Mouse (Mus musculus) midbrain, embryonic 14.5 days (tissue): Measurements from ENCODE around the gene En1. TPM values are rescaled to one million over a fixed set of nuclear protein-coding genes. Genes with fewer than 3 reads are reported as not detected.

ENCODE experiments used
- ATAC-seq: fragments of 200-750 bp; cut with Nextera tagmentation; 2 replicates; pipeline ENCODE4 v1.8.0; 2017; ENCODE audit warnings: moderate number of reproducible peaks, moderate library complexity; ENCODE audit not compliant: low FRiP score, low TSS enrichment
- DNase-seq: peaks from one replicate; pipeline ENCODE4 v3.0.0-alpha.2; 2015
- H3K27ac ChIP-seq: fragments of 300-500 bp; sonication (generic); replicated peaks from 2 replicates; pipeline ENCODE4 v1.5.1; 2014; ENCODE audit warnings: mild to moderate bottlenecking, low read depth, low read length, moderate library complexity
- H3K27me3 ChIP-seq: fragments of 300-500 bp; sonication (generic); 2 replicates; pipeline ENCODE4 v1.6.1; 2014; ENCODE audit warnings: low read length, control low read depth, mixed read lengths; ENCODE audit not compliant: control insufficient read depth, insufficient read depth
- H3K36me3 ChIP-seq: fragments of 300-500 bp; sonication (generic); 2 replicates; pipeline ENCODE4 v1.6.1; 2014; ENCODE audit warnings: low read length, control low read depth; ENCODE audit not compliant: control insufficient read depth, insufficient read depth
- H3K4me1 ChIP-seq: fragments of 300-500 bp; sonication (generic); 2 replicates; pipeline ENCODE4 v1.6.1; 2014; ENCODE audit warnings: mild to moderate bottlenecking, antibody characterized with exemption, low read length, control low read depth; ENCODE audit not compliant: control insufficient read depth, insufficient read depth
- H3K4me2 ChIP-seq: fragments of 300-500 bp; sonication (generic); 2 replicates; pipeline ENCODE4 v1.6.1; 2014; ENCODE audit warnings: mild to moderate bottlenecking, low read length, moderate library complexity
- H3K4me3 ChIP-seq: fragments of 300-500 bp; sonication (generic); replicated peaks from 2 replicates; pipeline ENCODE4 v1.5.1; 2014; ENCODE audit warnings: low read depth, low read length
- H3K9ac ChIP-seq: fragments of 300-500 bp; sonication (generic); replicated peaks from 2 replicates; pipeline ENCODE4 v1.6.1; 2014; ENCODE audit warnings: mild to moderate bottlenecking, low read length, moderate library complexity
- H3K9me3 ChIP-seq: fragments of 300-500 bp; sonication (generic); 2 replicates; pipeline ENCODE4 v1.6.1; 2016; ENCODE audit warnings: low read length, control low read depth, mixed read lengths; ENCODE audit not compliant: control insufficient read depth
- WGBS: fragments of 180-500 bp; shearing (Covaris S2); extraction: QIAGEN DNeasy Blood & Tissue Kit; methylation state at CpG from one replicate; pipeline ENCODE4 v1.1.7; 2014; 5-methylcytosine and 5-hydroxymethylcytosine counted together
- polyA plus RNA-seq: library from polyadenylated mRNA; unstranded; fragments of >200 nt; fragmentation: Nextera tagmentation; extraction: Ambion mirVana; gene quantifications from 2 replicates; pipeline ENCODE4 v1.2.1, GENCODE M21; 2014

Gene En1
- polyA plus RNA-seq, 1 experiment from 2014 or later: 16.8 TPM

DNA sequence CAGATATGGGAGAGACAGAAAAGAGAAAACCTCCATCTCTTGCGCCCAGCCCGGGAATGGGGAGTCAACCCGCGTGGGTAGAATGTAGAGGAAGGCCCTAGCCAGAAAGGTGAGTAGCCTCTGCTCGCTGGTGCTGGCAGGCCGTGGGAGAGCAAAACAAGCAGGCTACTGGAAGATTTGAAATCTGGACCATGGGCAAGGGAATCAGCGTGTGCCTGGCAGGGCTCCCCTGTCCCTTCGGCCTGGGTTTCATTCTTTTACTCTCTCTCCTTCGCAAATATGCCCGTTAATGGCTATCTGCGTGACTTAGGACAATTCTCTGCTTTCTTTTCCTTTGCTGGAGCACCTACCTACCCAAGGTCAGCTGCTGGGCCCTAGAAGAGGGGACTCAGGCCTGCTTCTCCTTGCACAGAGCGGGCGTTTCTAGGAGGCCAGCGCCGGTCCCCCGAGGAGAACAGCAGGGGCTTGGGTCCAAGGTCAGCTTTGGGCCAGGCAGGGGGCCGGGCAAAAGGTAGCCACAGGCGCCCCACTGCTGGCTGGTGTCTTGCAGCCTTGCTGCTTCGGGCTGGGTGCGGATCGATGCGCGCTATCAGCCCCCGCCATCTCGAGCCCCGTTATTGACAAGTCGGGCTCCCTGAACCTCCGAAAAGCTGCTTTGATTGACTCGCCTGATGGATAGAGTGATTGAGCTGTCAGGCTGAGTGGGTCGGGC, 2.4 kb downstream of the En1 start:
- no peak for ATAC-seq
- peak overlapping the region; percentile 93 for H3K27ac ChIP-seq
- peak overlapping the region; percentile 91 for H3K9ac ChIP-seq

DNA sequence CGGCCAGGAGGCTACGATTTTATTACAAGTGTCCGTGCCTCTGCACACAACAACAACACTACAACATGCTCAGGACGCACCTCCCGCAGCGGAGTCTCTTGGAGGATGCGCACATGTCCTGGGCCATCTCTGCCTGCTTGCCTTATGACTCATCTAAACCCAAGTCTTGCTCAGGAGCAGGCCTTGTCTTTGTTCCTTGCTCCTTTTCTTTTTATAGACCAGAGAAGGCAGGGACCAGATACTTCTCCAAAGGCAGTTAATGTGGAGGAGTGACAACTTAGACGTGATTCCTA, 2.9 kb downstream of the En1 start:
- Histone ChIP-seq H3K4me2 (peak overlapping the region; percentile 75), H3K36me3 (no peaks in the 10 kb centered on the region), H3K9ac (peak overlapping the region; percentile 91), H3K9me3 (no peaks in the 10 kb centered on the region), H3K27me3 (peaks cover 46% of the 10 kb centered on the region), H3K4me3 (peak overlapping the region; percentile 59), H3K4me1 (no peaks in the 10 kb centered on the region), H3K27ac (peak overlapping the region; percentile 93)
- 7% methylated on average over 8 of the region's 8 CpGs for WGBS
- ATAC-seq: no peak
- peak; percentile 41 for DNase-seq

More for the DNA sequence above, 2.4 kb downstream of the En1 start:
- Histone ChIP-seq H3K4me2 (peak overlapping the region; percentile 75), H3K9me3 (no peaks in the 10 kb centered on the region), H3K4me1 (no peaks in the 10 kb centered on the region), H3K27me3 (peaks cover 45% of the 10 kb centered on the region), H3K4me3 (peak overlapping the region; percentile 59), H3K36me3 (no peaks in the 10 kb centered on the region)
- 2% methylated on average over 30 of the region's 30 CpGs for WGBS
- DNase-seq: peak; percentile 42

DNA sequence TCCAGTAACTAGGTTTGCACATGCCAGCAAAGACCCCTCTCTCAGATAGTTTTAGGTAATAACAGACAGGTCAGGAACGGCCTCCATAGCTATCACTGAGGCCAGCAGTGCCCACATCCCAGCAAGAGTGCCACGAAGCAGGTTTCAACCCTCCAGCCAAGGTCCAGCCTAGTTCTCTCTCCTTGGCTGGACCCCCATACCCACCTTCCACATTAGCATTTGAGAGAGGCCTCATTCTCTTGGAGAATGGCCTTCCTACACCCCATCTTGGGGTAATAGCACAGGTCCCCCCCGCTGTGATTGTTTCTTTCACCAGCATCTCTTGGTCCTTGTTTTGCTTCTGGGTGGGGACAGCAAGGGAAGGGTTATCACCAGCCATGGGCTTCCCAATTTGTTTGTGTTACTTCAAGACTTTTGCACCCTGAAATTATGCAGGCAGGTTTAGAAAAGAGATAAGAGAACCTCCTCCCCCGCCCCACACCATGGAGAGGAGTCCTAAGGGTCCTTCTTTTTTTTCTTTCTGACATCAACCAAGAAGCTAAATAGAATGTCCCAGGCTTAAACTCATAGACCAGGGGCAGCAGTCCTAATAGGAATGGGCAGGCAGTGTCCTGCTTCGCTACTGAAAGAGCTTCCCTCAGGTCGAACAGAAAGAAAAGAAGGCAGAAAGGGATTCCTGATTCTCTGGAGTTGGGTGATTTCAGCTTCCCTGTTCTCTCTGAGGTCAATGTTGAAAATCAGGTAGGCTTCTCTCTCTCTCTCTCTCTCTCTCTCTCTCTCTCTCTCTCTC, 3.5 kb downstream of the En1 start:
- WGBS: 15% methylated on average over 6 of the region's 6 CpGs
- H3K27ac ChIP-seq: peak overlapping the region; percentile 93
- peak overlapping the region; percentile 91 for H3K9ac ChIP-seq
- H3K4me1 ChIP-seq: no peaks in the 10 kb centered on the region
- peaks cover 48% of the 10 kb centered on the region for H3K27me3 ChIP-seq
- H3K9me3 ChIP-seq: no peaks in the 10 kb centered on the region
- H3K36me3 ChIP-seq: no peaks in the 10 kb centered on the region
- H3K4me3 ChIP-seq: peak overlapping the region; percentile 59
- peak; percentile 40 for DNase-seq
- peak overlapping the region; percentile 75 for H3K4me2 ChIP-seq
- no peak for ATAC-seq

DNA sequence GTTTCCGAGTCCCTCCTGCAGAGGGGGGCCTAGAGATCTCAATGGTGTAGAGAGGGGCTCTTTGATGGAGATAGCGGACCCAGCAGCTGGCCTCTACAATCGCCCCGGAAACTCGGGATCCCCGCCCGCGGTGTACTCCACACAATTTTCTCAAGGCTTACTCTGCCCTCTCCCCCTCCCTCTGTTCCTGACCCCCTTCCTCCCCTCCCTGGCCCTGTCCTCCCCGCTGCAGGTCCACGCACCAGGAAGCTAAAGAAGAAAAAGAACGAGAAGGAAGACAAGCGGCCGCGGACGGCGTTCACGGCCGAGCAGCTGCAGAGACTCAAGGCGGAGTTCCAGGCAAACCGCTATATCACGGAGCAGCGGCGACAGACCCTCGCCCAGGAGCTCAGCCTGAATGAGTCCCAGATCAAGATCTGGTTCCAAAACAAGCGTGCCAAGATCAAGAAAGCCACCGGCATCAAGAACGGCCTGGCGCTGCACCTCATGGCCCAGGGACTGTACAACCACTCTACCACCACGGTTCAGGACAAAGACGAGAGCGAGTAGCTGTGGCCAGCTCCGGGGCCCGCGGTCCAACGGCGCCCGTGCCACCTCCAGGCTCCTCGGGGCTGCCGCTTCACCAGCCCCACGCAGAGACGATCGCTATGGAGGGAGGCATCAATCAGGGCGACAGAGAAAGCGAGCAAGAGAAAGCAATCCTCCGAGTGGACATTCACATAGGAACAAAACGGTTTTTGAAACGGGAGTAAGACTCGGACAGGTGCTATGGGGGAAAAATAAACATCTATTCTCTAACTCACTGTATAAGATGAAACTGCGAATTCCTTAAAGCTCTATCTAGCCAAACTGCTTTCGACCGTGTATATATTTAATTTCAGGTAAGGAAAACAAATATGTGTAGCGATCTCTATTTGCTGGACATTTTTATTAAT, 4.7 kb downstream of the En1 start:
- Histone ChIP-seq H3K4me2 (peak overlapping the region; percentile 75), H3K9ac (peak overlapping the region; percentile 91), H3K36me3 (no peaks in the 10 kb centered on the region), H3K4me1 (no peaks in the 10 kb centered on the region), H3K4me3 (peak overlapping the region; percentile 59), H3K9me3 (no peaks in the 10 kb centered on the region), H3K27ac (peak overlapping the region; percentile 93), H3K27me3 (peaks cover 54% of the 10 kb centered on the region)
- ATAC-seq (no peak), DNase-seq (peak; percentile 77)
- WGBS: under 1% methylated on average over 52 of the region's 52 CpGs

DNA sequence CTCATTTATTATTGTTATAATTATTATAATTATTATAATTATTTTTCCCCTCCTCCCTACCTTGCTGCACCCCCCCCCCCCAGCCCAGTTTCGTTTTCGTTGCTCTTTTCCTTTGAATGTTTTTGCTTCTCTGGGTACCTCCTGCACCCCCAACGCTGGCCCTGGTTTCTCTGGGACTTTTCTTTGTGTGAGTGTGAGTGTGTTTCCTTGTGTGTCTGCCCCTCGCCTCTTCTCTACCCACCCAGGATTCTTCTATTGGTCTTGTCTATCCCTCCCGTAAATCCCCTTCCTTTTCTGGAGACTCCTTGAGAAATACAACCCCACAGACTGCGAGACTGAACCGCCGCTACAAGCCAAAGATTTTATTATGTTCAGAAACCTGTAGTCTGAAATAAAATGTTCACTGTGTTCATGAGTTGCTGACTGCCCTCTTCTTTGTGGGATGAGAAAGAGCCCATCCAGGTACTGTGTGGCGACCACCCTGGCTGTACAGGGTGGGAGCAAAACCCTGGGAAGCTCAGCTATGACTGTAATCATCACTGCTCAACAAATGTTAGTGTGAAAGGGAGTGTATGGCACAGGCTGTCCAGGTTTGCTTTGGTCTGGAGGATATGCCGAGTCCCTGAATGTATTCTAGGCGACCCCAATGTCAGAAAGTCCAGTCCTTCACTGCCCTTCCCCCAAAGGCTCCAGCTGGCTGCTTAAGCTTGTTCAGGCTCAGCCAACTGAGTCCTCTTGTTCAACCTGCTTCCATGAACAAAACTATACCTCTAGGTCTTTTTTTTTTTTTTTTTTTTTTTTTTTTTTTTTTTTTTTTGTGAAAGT, 5.6 kb downstream of the En1 start:
- Histone ChIP-seq H3K4me3 (peak overlapping the region; percentile 59), H3K27ac (peak overlapping the region; percentile 82), H3K9me3 (no peaks in the 10 kb centered on the region), H3K9ac (peak overlapping the region; percentile 91), H3K36me3 (no peaks in the 10 kb centered on the region), H3K27me3 (peaks cover 59% of the 10 kb centered on the region), H3K4me1 (no peaks in the 10 kb centered on the region), H3K4me2 (peak overlapping the region; percentile 75)
- no peak for ATAC-seq
- WGBS: 6% methylated on average over 11 of the region's 11 CpGs
- DNase-seq: peak; percentile 62

DNA sequence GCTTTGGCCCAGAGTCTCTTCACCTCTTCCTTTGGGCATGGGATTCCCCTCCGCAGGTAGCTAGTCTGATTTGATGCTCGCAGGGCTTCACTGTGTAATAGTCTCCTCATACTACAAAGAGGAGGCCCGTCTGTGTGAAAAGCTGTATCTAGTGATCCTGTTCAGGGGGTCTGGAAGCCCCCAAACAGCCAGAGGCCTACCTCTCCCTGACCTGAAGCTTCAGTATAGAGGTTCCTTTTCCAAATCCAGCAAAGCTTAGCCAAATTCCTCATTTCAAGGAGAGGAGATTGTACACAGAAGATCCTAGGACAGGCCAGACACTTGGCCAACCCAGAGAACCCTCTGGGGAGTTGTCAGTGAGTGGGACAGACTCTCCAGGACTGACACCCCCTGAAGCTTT, 6.2 kb downstream of the En1 start:
- no peaks in the 10 kb centered on the region for H3K9me3 ChIP-seq
- H3K4me2 ChIP-seq: peak overlapping the region; percentile 75
- peak overlapping the region; percentile 91 for H3K9ac ChIP-seq
- peak overlapping the region; percentile 82 for H3K27ac ChIP-seq
- peak overlapping the region; percentile 59 for H3K4me3 ChIP-seq
- H3K4me1 ChIP-seq: 0 out of 2 replicates have a peak, but pooled peaks cover under 1% of the 10 kb centered on the region
- WGBS: 18% methylated on average over 3 of the region's 3 CpGs
- H3K27me3 ChIP-seq: peaks cover 65% of the 10 kb centered on the region
- no peak for ATAC-seq
- DNase-seq: peak; percentile 33
- no peaks in the 10 kb centered on the region for H3K36me3 ChIP-seq

DNA sequence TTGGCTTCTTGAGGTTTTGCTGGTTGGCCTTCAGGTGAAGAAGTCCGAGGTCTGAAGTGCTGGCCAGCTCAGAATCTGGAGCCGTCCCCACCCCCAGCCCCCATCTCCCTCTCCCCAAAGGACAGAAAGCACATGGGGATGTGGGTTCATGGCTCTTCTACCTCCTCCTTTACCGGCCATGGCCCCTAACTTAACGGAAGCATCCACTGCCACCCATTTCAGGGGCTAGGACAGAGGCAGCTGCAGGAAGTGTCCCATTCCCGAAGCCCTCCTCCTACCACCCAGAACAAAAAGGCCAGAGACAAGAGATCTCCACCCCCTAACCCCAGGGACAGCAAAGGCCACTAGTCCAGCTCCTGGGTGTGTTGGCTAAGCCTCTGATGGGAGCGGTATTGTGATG, 7.4 kb downstream of the En1 start:
- peak overlapping the region; percentile 59 for H3K4me3 ChIP-seq
- no peak for ATAC-seq

More for the DNA sequence above, 7.4 kb downstream of the En1 start:
- Histone ChIP-seq H3K4me1 (0 out of 2 replicates have a peak, but pooled peaks cover 3% of the 10 kb centered on the region), H3K27me3 (peaks cover 75% of the 10 kb centered on the region), H3K9ac (peak overlapping the region; percentile 91), H3K36me3 (no peaks in the 10 kb centered on the region), H3K27ac (peak overlapping the region; percentile 82), H3K4me2 (peak overlapping the region; percentile 75), H3K9me3 (no peaks in the 10 kb centered on the region)
- no peak for DNase-seq
- 7% methylated on average over 6 of the region's 6 CpGs for WGBS
